Mouse (Mus musculus) hindbrain, embryonic 10.5 days (tissue): ENCODE results near the gene Mitf. TPM values are rescaled to one million over a fixed set of nuclear protein-coding genes. Genes with fewer than 3 reads are reported as not detected.

Experiments
- DNase-seq: peaks from one replicate; pipeline ENCODE4 v3.0.0-alpha.2; 2017; ENCODE audit warnings: low spot score
- H3K27ac ChIP-seq: fragments of 300-500 bp; sonication (generic); 2 replicates; pipeline ENCODE4 v1.5.1; 2016; ENCODE audit warnings: mild to moderate bottlenecking, moderate library complexity
- H3K27me3 ChIP-seq: fragments of 300-500 bp; sonication (generic); 2 replicates; pipeline ENCODE4 v1.6.1; 2016; ENCODE audit warnings: mild to moderate bottlenecking; ENCODE audit not compliant: poor library complexity, insufficient read depth, severe bottlenecking
- H3K36me3 ChIP-seq: fragments of 300-500 bp; sonication (generic); 2 replicates; pipeline ENCODE4 v1.6.1; 2016; ENCODE audit warnings: mild to moderate bottlenecking, moderate library complexity
- H3K4me1 ChIP-seq: fragments of 300-500 bp; sonication (generic); replicated peaks from 2 replicates; pipeline ENCODE4 v1.6.1; 2016; ENCODE audit warnings: mild to moderate bottlenecking
- H3K4me3 ChIP-seq: fragments of 300-500 bp; sonication (generic); 2 replicates; pipeline ENCODE4 v1.5.1; 2016; ENCODE audit warnings: mild to moderate bottlenecking, moderate library complexity
- H3K9me3 ChIP-seq: fragments of 300-500 bp; sonication (generic); 2 replicates; pipeline ENCODE4 v1.6.1; 2016; ENCODE audit warnings: mild to moderate bottlenecking, moderate library complexity
- WGBS: fragments of 180-500 bp; shearing (Covaris S2); methylation state at CpG from one replicate; pipeline ENCODE4 v1.1.7; 2016; 5-methylcytosine and 5-hydroxymethylcytosine counted together
- polyA plus RNA-seq: library from polyadenylated mRNA; unstranded; fragments of >200 nt; fragmentation: Nextera tagmentation; extraction: Ambion mirVana; gene quantifications from 2 replicates; pipeline ENCODE4 v1.2.1, GENCODE M21; 2016

Mitf gene
- polyA plus RNA-seq, 1 experiment from 2014 or later: 1.4 TPM

DNA sequence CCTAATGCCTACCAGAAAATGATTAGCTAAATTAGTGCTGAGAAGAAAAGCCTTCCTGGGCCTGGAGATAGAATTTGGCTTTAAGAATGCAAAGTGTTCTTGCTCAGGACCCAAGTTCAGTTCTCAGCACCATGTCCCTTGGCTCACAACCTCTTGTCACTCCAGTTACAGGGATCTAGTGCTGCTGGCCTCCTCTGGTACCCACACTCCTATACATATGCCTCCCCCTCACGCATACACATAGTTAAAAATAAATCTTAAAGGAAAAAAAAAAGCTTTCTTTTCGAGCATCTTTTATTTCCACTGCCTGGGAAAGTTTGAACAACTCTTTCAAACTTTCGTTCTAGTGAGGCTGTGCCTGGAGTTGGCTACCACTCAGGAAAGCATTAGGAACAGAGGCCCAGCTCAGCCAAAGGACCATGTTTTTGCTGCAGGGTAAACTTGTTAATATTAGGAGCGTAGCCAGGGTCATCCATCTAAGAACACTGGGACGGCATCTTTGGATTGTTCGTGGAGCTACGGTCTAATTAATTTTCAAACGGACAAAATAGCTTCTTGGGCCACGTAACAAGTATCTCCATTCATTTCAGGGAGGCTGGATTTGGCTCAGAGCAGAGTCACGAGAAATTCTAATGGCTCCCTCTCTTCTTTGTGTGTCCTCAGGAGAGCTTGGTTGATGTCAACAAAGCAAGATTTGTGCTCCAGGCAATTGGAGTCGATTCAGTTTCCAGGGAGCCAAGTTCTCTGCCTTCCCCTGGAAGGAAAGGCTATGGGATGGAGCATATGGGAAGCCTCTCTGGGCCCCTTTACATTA is 239.7 kb downstream of the Mitf start:
- Histone ChIP-seq H3K27ac (peak overlapping the region; percentile 75; the same call in 1 of the 2 replicates), H3K4me3 (no peak overlapping the region), H3K9me3 (no peaks in the 10 kb centered on the region), H3K27me3 (peaks cover 46% of the 10 kb centered on the region), H3K4me1 (peaks cover 43% of the 10 kb centered on the region), H3K36me3 (no peaks in the 10 kb centered on the region)
- 61% methylated on average over 11 of the region's 11 CpGs for WGBS
- no peak for DNase-seq

DNA sequence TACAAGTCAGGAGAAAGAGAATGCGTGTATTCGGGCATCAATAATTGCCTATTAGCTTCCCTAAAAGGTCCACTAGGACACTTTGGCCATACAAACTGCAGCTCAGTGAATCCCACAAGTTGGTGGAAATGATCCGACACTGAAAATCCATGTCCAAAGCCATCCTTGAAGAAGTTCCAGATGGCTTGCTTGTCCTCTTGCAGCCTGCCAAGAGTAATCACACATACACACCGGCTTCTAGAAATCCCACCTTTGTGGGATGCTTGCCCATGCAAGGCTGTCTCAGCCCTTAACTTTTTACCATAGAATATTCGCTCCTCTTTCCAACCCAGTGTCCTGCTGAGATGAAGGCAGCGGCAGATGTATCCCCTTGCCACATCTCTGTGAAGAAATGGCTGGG is 240.9 kb downstream of the Mitf start:
- no peak for DNase-seq
- H3K4me1 ChIP-seq: peaks cover 43% of the 10 kb centered on the region
- WGBS: 63% methylated on average over 6 of the region's 6 CpGs
- H3K9me3 ChIP-seq: no peaks in the 10 kb centered on the region
- no peaks in the 10 kb centered on the region for H3K36me3 ChIP-seq
- H3K27me3 ChIP-seq: peaks cover 33% of the 10 kb centered on the region
- H3K4me3 ChIP-seq: no peak overlapping the region
- peak overlapping the region; percentile 91 for H3K27ac ChIP-seq

DNA sequence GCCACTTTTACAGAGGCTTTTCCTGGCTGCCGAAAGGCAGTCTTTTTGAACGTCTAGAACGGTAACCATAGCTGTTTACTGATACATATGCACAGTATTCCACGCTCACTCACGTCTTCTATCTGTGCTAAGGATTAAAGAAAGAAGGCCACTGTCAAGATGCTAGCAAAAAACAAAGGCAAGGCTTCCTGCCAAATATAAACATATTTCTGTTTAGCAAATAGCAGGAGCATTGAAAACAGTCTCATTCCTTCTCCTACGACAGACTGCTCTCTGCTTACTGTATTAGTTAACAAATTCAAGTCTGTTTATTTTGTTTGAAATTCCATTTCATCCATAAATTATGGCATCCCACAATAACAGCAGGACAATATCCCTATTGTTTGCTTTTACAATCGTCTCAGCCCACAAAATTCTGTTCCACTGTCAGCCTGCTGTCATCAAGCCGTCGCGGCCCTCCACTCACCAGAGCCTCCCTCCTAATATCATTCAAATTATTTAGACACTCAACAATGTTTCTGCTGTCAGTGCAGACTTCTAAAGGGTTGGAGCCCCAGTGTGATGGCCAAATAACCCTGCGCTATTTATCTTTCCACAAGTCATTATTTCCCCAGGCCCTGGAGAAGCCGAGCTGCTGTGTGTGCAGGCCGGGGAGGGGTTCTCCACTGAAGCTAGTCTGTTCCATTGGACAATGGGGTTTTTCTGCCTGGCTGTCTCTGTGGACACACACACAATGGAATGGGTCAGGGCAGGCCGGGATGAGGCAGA is 242.0 kb downstream of the Mitf start:
- 32% methylated on average over 14 of the region's 14 CpGs for WGBS
- DNase-seq: peak; percentile 85
- Histone ChIP-seq H3K9me3 (no peaks in the 10 kb centered on the region), H3K27me3 (peaks cover 22% of the 10 kb centered on the region), H3K27ac (peak overlapping the region; percentile 91), H3K4me3 (no peak overlapping the region), H3K4me1 (peaks cover 43% of the 10 kb centered on the region), H3K36me3 (no peaks in the 10 kb centered on the region)

DNA sequence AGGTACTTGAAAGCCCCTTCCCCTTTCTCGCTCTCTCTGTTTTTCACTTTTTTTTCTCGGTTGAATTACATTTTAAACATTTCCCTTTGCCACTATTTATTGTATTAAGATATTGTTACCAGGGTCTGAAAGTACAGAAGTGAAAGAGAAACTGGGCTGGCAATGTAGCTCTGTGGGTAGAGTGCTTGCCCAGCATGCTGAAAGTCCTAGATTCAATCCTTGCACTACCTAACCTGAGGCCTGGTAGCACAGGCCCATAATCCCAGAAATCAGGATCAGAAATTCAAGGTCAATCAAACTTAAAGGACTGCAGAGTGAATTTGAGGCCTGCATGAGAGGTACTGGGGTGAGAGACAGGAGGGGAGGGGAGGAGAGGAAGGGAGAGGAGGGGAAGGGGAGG is 242.7 kb downstream of the Mitf start:
- Histone ChIP-seq H3K27ac (peak overlapping the region; percentile 91), H3K9me3 (no peaks in the 10 kb centered on the region), H3K27me3 (peaks cover 15% of the 10 kb centered on the region), H3K4me3 (no peak overlapping the region), H3K4me1 (peaks cover 43% of the 10 kb centered on the region), H3K36me3 (no peaks in the 10 kb centered on the region)
- DNase-seq: no peak
- WGBS: 50% methylated on average over 2 of the region's 2 CpGs

DNA sequence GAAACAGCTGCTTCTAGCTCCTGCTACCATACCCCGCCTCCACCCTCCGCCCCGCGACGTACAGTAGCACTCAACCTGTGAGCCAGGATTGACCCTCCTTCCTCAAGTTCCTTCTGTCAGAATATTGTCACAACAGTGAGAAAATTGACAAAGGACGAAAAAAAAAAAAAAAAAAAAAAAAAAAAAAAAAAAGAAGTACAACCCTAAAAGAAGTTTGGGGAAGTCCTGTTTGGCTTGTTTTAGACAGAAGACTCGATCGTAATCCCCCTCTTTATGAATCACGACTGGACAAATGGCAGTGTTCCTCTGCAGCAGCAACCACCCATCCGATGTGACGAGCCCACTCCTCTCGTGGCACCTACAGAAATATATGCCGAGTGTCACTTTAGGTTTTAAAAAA is 255.0 kb downstream of the Mitf start:
- H3K36me3 ChIP-seq: no peaks in the 10 kb centered on the region
- 93% methylated on average over 13 of the region's 13 CpGs for WGBS

DNA sequence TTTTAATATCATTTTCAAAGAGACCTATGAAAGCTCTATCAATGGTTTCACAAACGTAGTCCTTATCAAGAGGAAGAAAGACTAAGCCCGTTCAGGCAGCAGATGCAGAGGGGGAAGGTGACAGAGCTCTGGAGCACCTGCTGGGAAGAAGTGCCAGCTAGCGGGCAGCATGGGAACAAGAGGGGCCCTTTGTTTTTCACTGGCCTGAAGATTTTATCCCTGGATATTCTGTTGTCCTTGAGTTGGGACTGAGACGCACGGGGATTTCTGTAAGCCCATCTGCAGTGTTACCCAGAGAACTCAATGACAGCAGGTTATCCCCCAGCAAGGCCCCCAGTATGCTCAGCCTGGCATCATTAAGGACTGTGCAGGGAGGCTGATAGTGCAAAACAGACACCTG is 258.1 kb downstream of the Mitf start:
- Histone ChIP-seq H3K4me1 (peaks cover 6% of the 10 kb centered on the region; the same call in 1 of the 2 replicates), H3K36me3 (no peaks in the 10 kb centered on the region), H3K27me3 (no peaks in the 10 kb centered on the region), H3K9me3 (no peaks in the 10 kb centered on the region), H3K4me3 (no peak overlapping the region), H3K27ac (no peak overlapping the region)
- no peak for DNase-seq
- WGBS: 25% methylated on average over 5 of the region's 5 CpGs

More for the DNA sequence above, 255.0 kb downstream of the Mitf start:
- no peaks in the 10 kb centered on the region for H3K27me3 ChIP-seq
- no peak overlapping the region for H3K4me3 ChIP-seq
- no peak for DNase-seq
- H3K9me3 ChIP-seq: no peaks in the 10 kb centered on the region
- H3K4me1 ChIP-seq: peaks cover 6% of the 10 kb centered on the region; the same call in 1 of the 2 replicates
- no peak overlapping the region for H3K27ac ChIP-seq

DNA sequence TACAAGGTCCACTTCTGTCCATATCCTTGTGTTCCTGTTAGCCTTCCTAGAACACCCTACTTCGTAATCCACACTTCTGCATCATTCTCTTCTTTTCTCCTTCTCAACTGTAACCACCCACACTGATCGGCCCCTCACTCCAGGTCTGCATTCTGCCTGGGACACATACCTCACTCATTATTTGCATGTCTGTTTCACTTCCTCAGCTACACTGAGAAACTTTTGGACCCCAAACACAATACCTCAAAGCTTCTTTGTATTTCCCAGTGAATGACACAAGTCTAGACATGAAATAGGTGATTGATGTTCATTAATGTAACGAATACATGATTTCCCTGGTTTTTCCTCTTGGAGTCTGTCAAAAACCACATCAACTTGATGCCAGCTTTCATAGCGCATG is 259.6 kb downstream of the Mitf start:
- H3K4me3 ChIP-seq: no peak overlapping the region
- peaks cover 6% of the 10 kb centered on the region; the same call in 1 of the 2 replicates for H3K4me1 ChIP-seq
- H3K36me3 ChIP-seq: no peaks in the 10 kb centered on the region
- H3K9me3 ChIP-seq: no peaks in the 10 kb centered on the region
- DNase-seq: no peak
- no peak overlapping the region for H3K27ac ChIP-seq
- WGBS: 91% methylated on average over 4 of the region's 4 CpGs
- no peaks in the 10 kb centered on the region for H3K27me3 ChIP-seq

Other genes starting within 250 kb of the Mitf start
- gene Frmd4b, start 189.5 kb upstream of the Mitf start, polyA plus RNA-seq: 30.6 and 41.9 TPM in 2 replicates